In genomic region chr6:146770005-146770745, GRCm38 (mm10) we compare ENCODE assay signal across 14 mouse cellular contexts. TPM values are rescaled to one million over a fixed set of nuclear protein-coding genes. Genes with fewer than 3 reads are reported as not detected.
DNase-seq lines count a peak whose midpoint lies in the region; ATAC-seq and TF ChIP-seq lines count a peak whose summit lies in the region.
"Had no signal": no experiment of that assay in that cellular context is flagged by ENCODE, and none has a peak within 500 bp of the region (broad histone marks: within the 10 kb centered on the region; RNA-seq: fewer than 3 reads in every experiment).

No protein-coding gene starts in this region.

- H3K36me3 ChIP-seq in intestine, embryonic 14.5 days (ENCODE audit: control insufficient read depth, insufficient read depth, low read length): peaks cover 61% of the 10 kb centered on the region
- no peaks in the 10 kb centered on the region for H3K36me3 ChIP-seq in intestine, embryonic 15.5 days
- H3K36me3 ChIP-seq in heart, embryonic 13.5 days: peaks cover 93% of the 10 kb centered on the region

- no peaks in the 10 kb centered on the region for H3K9me3 ChIP-seq in intestine, embryonic 14.5 days (ENCODE audit: control insufficient read depth, low read length)
- no peaks in the 10 kb centered on the region for H3K9me3 ChIP-seq in intestine, embryonic 15.5 days
- H3K9me3 ChIP-seq in heart, embryonic 13.5 days: no peaks in the 10 kb centered on the region
- H3K9me3 ChIP-seq: embryonic facial prominence, embryonic 10.5 days; G1E; liver, embryonic 12.5 days; megakaryocyte, embryonic 14.5 days had no signal

- H3K9ac ChIP-seq in intestine, embryonic 14.5 days (ENCODE audit: low read length): no peak overlapping the region
- no peak overlapping the region for H3K9ac ChIP-seq in intestine, embryonic 15.5 days
- no peak overlapping the region for H3K9ac ChIP-seq in heart, embryonic 13.5 days
- H3K9ac ChIP-seq: liver, embryonic 12.5 days had no signal

- no peak overlapping the region for H3K4me2 ChIP-seq in intestine, embryonic 14.5 days (ENCODE audit: low read length)
- H3K4me2 ChIP-seq in intestine, embryonic 15.5 days (replicated peaks): no peak overlapping the region
- no peak overlapping the region for H3K4me2 ChIP-seq in heart, embryonic 13.5 days
- H3K4me2 ChIP-seq: liver, embryonic 12.5 days had no signal

- 65% methylated on average over 6 of the region's 6 CpGs for WGBS in intestine, embryonic 14.5 days
- 65% methylated on average over 6 of the region's 6 CpGs for WGBS in intestine, embryonic 15.5 days
- WGBS in bone marrow, adult 2 months: 25% methylated on average over 6 of the region's 6 CpGs
- WGBS in heart, embryonic 13.5 days: 62% methylated on average over 6 of the region's 6 CpGs

- no peaks in the 10 kb centered on the region for H3K4me1 ChIP-seq in intestine, embryonic 14.5 days (replicated peaks; ENCODE audit: control insufficient read depth, insufficient read depth, low read length)
- H3K4me1 ChIP-seq in intestine, embryonic 15.5 days (replicated peaks): no peaks in the 10 kb centered on the region
- H3K4me1 ChIP-seq in bone marrow, adult 2 months (ENCODE audit: control insufficient read depth, insufficient read depth, low read length): peaks cover 2% of the 10 kb centered on the region; the same call in 1 of the 2 replicates
- 0 out of 2 replicates have a peak, but pooled peaks cover 9% of the 10 kb centered on the region for H3K4me1 ChIP-seq in heart, embryonic 13.5 days
- H3K4me1 ChIP-seq: liver, embryonic 12.5 days had no signal

- peak; percentile 25 for DNase-seq in intestine, embryonic 14.5 days (ENCODE audit: low spot score)
- peak; percentile 14 to 20 for DNase-seq in kidney, postnatal 4 days
- no peak for DNase-seq in ovary, postnatal 14 days (ENCODE audit: low spot score)
- DNase-seq in thymus, postnatal 14 days: no peak
- DNase-seq: gastrocnemius, postnatal 36 days had no signal

- no peaks in the 10 kb centered on the region for H3K27me3 ChIP-seq in intestine, embryonic 14.5 days (replicated peaks; ENCODE audit: control insufficient read depth, insufficient read depth, low read length)
- H3K27me3 ChIP-seq in intestine, embryonic 15.5 days (replicated peaks): no peaks in the 10 kb centered on the region
- H3K27me3 ChIP-seq in heart, embryonic 13.5 days (replicated peaks): no peaks in the 10 kb centered on the region
- H3K27me3 ChIP-seq: liver, embryonic 12.5 days; megakaryocyte, embryonic 14.5 days had no signal

- H3K27ac ChIP-seq in intestine, embryonic 14.5 days (ENCODE audit: low read depth): 0 out of 2 replicates have a peak overlapping the region, but pooled peaks have one; percentile 11
- H3K27ac ChIP-seq in intestine, embryonic 15.5 days: no peak overlapping the region
- H3K27ac ChIP-seq in bone marrow, adult 2 months (ENCODE audit: control insufficient read depth, insufficient read depth, low read depth, low read length, poor library complexity): 0 out of 2 replicates have a peak overlapping the region, but pooled peaks have one; percentile 30
- peak overlapping the region; percentile 41 for H3K27ac ChIP-seq in heart, embryonic 13.5 days (replicated peaks)
- H3K27ac ChIP-seq: embryonic facial prominence, embryonic 10.5 days; liver, embryonic 12.5 days had no signal

- ATAC-seq in intestine, embryonic 14.5 days (replicated peaks; ENCODE audit: low FRiP score, low TSS enrichment, low read depth): no peak
- no peak for ATAC-seq in intestine, embryonic 15.5 days
- ATAC-seq in heart, embryonic 13.5 days (ENCODE audit: extremely low read depth, insufficient number of reproducible peaks, low FRiP score, low TSS enrichment): no peak
- ATAC-seq in frontal cortex, adult (ENCODE audit: low TSS enrichment): no peak
- ATAC-seq: activated CD4-positive, CD25-positive, alpha-beta regulatory T cell, adult 4 months; liver, embryonic 12.5 days had no signal

- no peak overlapping the region for H3K4me3 ChIP-seq in intestine, embryonic 14.5 days (ENCODE audit: low read depth, low read length)
- H3K4me3 ChIP-seq in intestine, embryonic 15.5 days (replicated peaks): no peak overlapping the region
- H3K4me3 ChIP-seq in bone marrow, adult 2 months (replicated peaks; ENCODE audit: control insufficient read depth, low read depth, low read length): no peak overlapping the region
- no peak overlapping the region for H3K4me3 ChIP-seq in heart, embryonic 13.5 days
- H3K4me3 ChIP-seq: embryonic facial prominence, embryonic 10.5 days; liver, embryonic 12.5 days; megakaryocyte, embryonic 14.5 days had no signal

- no peak for TF ChIP-seq POLR2A in bone marrow, adult 2 months (IDR thresholded peaks at IDR 0.05; ENCODE audit: borderline replicate concordance, control insufficient read depth, low read depth, low read length)

- TF ChIP-seq CTCF in bone marrow, adult 2 months (IDR thresholded peaks at IDR 0.05; ENCODE audit: control insufficient read depth, insufficient read depth, low read length): no peak

RNA-seq across cellular contexts. Expression of gene Arntl2, which starts 25.7 kb away (rescaled TPM):
- polyA plus RNA-seq in intestine, embryonic 14.5 days (2014; fragmentation: Nextera tagmentation; extraction: Ambion mirVana): 2.2 and 2.6 TPM in 2 replicates
- 2.8 and 3.8 TPM in 2 replicates for polyA plus RNA-seq in intestine, embryonic 15.5 days (2015; fragmentation: Nextera tagmentation; extraction: Ambion mirVana)
- 0.85 TPM in 1 of 2 replicates, not detected in the other for polyA plus RNA-seq in bone marrow, adult 2 months (2011; ENCODE audit: insufficient read depth, insufficient read length, low replicate concordance, missing spikeins)
- 2.2 and 2.5 TPM in 2 replicates for polyA plus RNA-seq in heart, embryonic 13.5 days (2015; fragmentation: Nextera tagmentation; extraction: Ambion mirVana)
- polyA plus RNA-seq: G1E had no signal

RNA-seq across cellular contexts. Expression of gene Stk38l, which starts 45.4 kb away (rescaled TPM):
- 21.8 and 21.9 TPM in 2 replicates for polyA plus RNA-seq in intestine, embryonic 14.5 days (2014; fragmentation: Nextera tagmentation; extraction: Ambion mirVana)
- 18.0 and 18.8 TPM in 2 replicates for polyA plus RNA-seq in intestine, embryonic 15.5 days (2015; fragmentation: Nextera tagmentation; extraction: Ambion mirVana)
- 5.1 and 12.4 TPM in 2 replicates for polyA plus RNA-seq in bone marrow, adult 2 months (2011; ENCODE audit: insufficient read depth, insufficient read length, low replicate concordance, missing spikeins)
- 37.9 and 41.4 TPM in 2 replicates for polyA plus RNA-seq in heart, embryonic 13.5 days (2015; fragmentation: Nextera tagmentation; extraction: Ambion mirVana)

Comparison
In these comparisons a context has a peak if more than half of its experiments do, and no peak if none do; other contexts are left out.
1. DNase-seq: peak in intestine, embryonic 14.5 days (single experiment) and kidney, postnatal 4 days (2 of 2); none in ovary, postnatal 14 days (single experiment) and thymus, postnatal 14 days (single experiment).